Mouse (Mus musculus) fibroblast of lung, adult 2 months (primary cell): ENCODE measurements around the gene Dst.

ENCODE experiments used
- DNase-seq: peaks from one replicate; pipeline ENCODE4 v3.0.0-alpha.2; 2011; ENCODE audit warnings: low read depth

The Dst gene

DNA sequence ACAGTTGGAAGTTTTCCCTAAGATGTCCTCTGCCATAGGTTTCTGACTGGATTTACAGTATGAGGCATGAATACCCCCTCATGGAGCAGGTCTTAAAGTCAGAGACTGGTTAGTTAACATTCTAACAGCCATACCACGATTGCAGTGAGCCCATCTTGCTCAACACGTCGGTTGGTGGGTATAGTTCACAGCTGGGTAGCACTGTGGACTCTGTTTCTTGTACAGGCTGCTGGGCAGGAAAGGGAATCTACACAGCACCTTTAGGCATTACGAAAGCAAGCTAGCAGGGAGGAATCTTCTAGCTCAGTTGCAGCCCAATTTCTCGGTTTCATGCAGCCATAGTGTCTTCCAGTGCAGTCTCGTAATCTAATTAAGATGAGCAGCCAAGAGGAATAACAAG is 69.8 kb downstream of the Dst start:
- DNase-seq: no peak

DNA sequence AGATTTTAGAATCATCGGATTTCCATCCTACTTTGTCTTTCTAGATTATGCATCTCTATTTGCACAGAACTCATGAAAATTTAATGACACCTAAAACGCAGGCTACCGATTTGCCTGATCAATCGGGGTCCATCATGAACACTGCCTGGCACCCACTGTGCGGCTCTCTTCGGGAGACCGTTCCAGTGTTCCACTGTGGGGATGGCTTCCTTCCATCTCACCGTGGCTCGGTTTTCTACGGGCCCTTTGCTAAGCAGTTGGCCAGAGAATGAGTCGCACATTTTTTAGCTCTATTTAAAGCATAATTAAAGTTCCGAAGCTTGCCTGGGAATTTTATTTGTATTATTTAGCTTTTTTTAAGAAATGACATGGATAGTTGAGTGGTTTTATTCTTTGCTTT is 72.4 kb downstream of the Dst start:
- DNase-seq: no peak

GRCm38 (mm10) chr1:33989643-33990042 is 81.6 kb downstream of the Dst start:
- DNase-seq: no peak

DNA sequence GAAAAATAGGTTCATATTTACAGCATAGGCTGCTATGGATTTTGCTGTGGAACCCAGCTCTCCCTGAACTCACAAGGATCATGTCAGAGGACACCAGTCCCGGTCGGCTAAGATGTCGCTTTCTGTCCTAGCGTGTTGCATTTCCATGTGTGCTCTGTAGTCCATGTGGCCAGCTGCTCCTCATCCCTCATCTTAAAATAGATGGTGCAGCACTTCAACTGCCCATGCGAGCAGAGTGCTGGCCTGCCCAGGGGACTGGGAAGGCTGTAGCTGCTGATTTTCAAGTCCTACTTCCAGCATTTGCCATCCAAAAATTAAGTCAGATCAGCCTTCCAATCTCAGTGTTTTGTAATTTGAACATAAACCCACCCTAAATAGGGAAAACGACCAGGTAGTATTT is 83.0 kb downstream of the Dst start:
- no peak for DNase-seq

DNA sequence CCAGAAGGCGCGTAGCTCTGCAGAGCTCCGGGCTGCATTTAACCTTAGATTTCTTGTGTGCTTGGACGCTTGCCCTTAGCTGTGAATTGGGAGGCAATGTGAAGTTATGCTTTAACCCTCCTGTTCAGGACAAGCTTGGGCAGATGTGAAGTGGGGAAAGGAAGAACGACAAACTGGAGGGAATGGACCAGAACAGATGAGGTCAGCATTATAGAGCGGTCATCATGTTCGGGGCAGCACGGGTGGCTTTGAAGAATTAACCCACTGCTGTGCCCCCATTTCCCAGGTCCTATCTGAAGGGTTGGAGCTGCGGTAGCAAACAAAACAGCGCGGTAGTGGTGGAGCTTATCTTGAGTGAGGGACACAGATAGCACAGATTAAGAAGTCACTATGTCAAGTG is 84.8 kb downstream of the Dst start:
- DNase-seq: no peak

GRCm38 (mm10) chr1:33994201-33994600 is 86.2 kb downstream of the Dst start:
- no peak for DNase-seq

DNA sequence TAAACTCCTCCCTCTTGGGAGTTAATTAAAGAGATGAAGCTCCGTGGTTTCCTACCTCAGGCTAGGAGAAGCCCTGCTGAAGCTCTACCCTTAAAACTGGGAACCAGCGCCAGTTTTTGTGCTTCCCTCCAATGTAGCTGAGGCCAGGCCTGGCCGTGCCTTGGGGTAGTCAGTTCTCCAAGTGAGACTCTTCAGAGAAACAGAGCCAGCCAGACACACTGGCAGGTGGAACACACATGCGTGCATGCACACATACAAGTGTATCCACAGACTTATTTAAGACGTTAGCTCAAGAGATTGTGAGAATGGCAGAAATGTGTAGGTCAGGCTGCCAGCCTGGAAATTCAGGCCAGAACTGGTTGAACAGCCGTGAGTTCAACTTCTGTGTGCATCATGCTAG is 87.4 kb downstream of the Dst start:
- DNase-seq: no peak

- DNase-seq: no peak
Observed at GRCm38 (mm10) chr1:33996105-33996887, 88.3 kb downstream of the Dst start.

- DNase-seq: no peak
Observed at GRCm38 (mm10) chr1:34002321-34002720, 94.3 kb downstream of the Dst start.

GRCm38 (mm10) chr1:34002970-34003369 is 94.9 kb downstream of the Dst start:
- DNase-seq: no peak

- DNase-seq: no peak
Observed at GRCm38 (mm10) chr1:34005238-34005725, 97.3 kb downstream of the Dst start.

- peak; percentile 69 for DNase-seq
Observed at GRCm38 (mm10) chr1:34005726-34006638, 98.0 kb downstream of the Dst start.

- no peak for DNase-seq
Observed at GRCm38 (mm10) chr1:34006828-34007361, 98.9 kb downstream of the Dst start.

DNA sequence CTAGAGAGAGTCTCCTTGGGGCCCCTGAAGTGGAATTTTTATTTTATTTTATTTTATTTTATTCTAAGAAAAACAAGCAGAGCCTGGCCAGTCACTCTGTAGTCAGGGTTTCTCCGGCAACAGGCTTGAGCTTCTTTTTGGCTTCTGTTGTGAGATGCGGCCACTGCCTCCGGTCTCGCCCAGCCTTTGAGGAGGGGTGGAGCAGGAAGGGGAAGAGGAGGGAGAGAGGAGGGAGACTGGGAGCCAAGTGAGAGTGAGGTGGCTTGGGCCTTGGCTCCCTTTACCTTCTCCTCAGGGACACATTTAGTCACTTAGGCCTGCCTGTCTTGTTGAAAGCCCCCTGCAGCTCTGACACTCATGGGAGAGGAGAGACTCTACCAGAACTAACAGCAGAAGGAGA is 99.4 kb downstream of the Dst start:
- no peak for DNase-seq

DNA sequence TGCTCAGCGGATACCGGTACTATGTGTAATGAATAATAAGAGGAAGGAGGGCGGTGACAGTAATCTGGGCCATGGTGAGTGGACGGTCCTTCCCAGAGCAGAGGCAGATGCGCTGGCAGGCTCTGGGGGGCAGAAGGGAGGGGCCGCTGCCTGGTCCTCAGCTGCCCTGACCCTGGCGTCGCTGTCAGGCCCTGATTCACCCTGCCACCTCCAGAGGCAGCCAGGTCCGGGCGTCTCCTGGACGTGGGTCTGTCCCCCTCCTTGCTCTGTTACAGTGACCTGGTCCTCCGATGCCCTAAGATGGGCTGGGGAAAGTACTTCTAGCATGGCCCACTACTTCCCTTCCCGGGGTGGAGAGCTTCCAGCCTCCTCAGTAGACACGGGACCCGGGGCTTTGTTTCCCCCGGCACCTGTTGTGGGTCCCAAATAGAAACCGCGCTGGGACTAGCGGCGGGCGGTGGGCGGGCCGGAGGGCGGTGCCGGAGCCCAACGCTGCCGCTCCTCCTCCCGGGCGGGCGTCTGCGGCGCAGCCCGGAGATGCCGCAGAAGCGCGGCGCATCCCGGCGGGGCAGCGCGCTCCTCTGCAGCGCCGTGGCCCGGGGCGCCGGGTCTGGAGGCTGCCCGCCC is 103.1 kb downstream of the Dst start:
- no peak for DNase-seq

DNA sequence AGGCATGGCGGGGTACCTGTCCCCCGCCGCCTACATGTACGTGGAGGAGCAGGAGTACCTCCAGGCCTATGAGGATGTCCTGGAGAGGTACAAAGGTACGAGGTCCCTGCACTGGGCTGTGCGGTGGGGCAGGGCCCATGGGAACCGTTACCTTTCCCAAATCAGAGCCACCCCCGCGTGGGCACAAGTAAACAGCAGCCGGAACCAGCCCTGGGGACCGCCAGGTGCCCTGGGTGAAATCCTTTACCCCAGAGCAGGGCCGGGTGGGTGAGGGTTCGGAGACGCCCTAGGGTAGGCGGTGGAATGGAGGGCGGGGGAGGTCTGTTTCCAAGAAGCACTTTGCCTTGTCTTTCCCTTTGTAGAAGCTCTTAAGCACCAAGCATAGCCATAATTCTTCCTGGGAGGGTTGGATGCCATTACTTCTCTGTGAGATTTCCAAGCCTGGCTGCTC is 103.8 kb downstream of the Dst start:
- DNase-seq: no peak

- no peak for DNase-seq
Observed at GRCm38 (mm10) chr1:34013490-34013889, 105.5 kb downstream of the Dst start.

DNA sequence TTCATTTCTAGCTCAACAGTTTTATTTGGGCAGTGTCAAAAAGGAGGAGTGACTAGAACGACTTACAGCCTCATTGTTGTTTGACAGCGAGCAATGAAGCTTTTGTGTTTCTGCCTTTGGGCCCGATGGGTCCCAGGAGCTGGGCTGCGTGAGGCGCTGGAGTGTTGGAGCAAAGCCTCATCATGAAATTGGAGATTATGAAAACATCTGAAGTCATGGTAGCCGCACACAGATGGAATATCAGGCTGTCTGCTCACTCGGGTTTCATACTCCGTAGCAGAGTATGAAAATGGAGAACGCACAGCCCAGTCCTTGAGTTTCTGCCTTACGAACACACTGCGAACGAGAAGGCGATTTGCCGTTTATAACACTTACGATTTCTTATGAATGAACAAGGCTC is 108.8 kb downstream of the Dst start:
- no peak for DNase-seq

DNA sequence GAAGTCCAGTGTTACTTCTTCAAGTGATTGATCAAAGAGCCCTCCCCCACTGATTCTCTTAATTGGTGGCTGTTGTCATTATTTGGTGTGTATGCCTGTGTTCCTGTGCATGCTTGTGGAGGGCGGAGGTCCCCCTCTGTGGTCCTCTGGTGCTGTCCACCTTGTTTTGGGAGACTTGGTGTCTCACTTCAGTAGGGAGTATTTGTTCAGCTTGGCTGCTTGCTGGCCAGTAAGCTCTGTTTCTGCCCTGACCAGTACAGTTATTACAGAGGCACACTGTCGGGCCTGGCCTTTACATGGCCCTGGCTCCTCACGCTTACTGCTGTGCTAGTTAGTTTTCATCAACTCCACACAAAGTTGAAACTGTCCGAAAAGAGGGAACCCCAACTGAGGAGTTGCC is 109.3 kb downstream of the Dst start:
- DNase-seq: no peak

DNA sequence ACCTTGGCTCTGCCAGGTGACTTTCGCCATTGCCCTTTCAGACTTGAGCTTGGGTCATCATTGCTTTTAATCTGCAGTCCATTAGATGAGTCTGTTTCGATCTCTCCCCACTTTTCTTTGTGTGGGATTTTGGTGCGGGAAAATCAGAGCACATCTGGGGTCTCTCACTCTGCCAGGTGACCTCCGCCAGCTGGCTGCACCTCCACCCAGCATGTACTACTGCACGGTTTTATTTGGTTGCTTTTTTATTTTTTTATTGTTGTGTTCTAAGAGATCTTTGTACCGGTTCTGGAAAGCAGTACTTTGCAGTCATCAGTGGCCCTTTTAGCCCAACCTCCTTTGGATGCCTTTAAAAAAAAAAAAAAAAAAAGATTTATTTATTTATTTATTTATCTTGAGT is 112.6 kb downstream of the Dst start:
- DNase-seq: no peak

GRCm38 (mm10) chr1:34021574-34021973 is 113.5 kb downstream of the Dst start:
- no peak for DNase-seq

DNA sequence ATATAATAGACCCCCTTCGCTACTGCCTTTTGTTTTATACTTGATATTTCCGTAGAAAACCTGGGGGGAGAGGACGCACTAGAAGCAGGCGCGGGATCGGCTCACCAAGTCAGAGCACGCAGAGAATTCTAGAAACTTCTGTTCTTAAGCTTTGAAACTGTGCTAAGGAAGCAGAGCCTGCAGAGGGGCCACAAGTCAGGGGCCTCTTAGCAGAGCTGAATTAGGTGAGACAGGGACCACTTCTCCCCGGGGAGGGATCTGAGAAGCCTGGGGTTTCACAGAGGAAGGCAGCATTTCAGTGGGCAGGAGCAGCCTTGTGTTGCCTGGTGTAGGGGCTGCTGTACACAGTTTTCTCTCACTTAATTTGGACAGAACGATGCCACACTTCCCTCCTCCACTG is 115.1 kb downstream of the Dst start:
- DNase-seq: no peak
